Comparison of ENCODE assay signal across 17 mouse cellular contexts in genomic region chr14:105885249-105885648, GRCm38 (mm10).
"Had no signal": no experiment of that assay in that cellular context is flagged by ENCODE, and none has a peak within 500 bp of the region (broad histone marks: within the 10 kb centered on the region; RNA-seq: fewer than 3 reads in every experiment).

No protein-coding gene starts in this region.

- H3K27me3 ChIP-seq: neural tube, embryonic 12.5 days; neural tube, embryonic 13.5 days; neural tube, embryonic 15.5 days; stomach, embryonic 15.5 days had no signal

- H3K36me3 ChIP-seq: neural tube, embryonic 12.5 days; neural tube, embryonic 15.5 days; stomach, embryonic 15.5 days had no signal

- H3K4me1 ChIP-seq: neural tube, embryonic 12.5 days; neural tube, embryonic 13.5 days; neural tube, embryonic 15.5 days had no signal

- DNase-seq: retina, postnatal 1 day; right cerebral cortex, adult 18-20 months; right cerebral cortex, postnatal 14 days; right cerebral cortex, postnatal 25 days; right cerebral cortex, postnatal 4 days; spleen, adult 18-20 months; thymus, adult 18-20 months; thymus, adult 2 months; thymus, postnatal 14 days; thymus, postnatal 25 days; thymus, postnatal 36 days; thymus, postnatal 4 days had no signal

- H3K9ac ChIP-seq: neural tube, embryonic 12.5 days; neural tube, embryonic 13.5 days; neural tube, embryonic 15.5 days; stomach, embryonic 15.5 days had no signal

- H3K9me3 ChIP-seq: neural tube, embryonic 12.5 days; neural tube, embryonic 13.5 days; neural tube, embryonic 15.5 days; stomach, embryonic 15.5 days had no signal

- H3K27ac ChIP-seq: neural tube, embryonic 12.5 days; neural tube, embryonic 13.5 days; neural tube, embryonic 15.5 days; stomach, embryonic 15.5 days; stomach, postnatal 0 days had no signal

- H3K4me2 ChIP-seq: neural tube, embryonic 12.5 days; neural tube, embryonic 13.5 days; neural tube, embryonic 15.5 days; stomach, embryonic 15.5 days had no signal

- H3K4me3 ChIP-seq: neural tube, embryonic 12.5 days; neural tube, embryonic 13.5 days; neural tube, embryonic 15.5 days; stomach, embryonic 15.5 days had no signal
